Mouse (Mus musculus): Measurements from ENCODE around the gene Cd300a.

Gene Cd300a

DNA sequence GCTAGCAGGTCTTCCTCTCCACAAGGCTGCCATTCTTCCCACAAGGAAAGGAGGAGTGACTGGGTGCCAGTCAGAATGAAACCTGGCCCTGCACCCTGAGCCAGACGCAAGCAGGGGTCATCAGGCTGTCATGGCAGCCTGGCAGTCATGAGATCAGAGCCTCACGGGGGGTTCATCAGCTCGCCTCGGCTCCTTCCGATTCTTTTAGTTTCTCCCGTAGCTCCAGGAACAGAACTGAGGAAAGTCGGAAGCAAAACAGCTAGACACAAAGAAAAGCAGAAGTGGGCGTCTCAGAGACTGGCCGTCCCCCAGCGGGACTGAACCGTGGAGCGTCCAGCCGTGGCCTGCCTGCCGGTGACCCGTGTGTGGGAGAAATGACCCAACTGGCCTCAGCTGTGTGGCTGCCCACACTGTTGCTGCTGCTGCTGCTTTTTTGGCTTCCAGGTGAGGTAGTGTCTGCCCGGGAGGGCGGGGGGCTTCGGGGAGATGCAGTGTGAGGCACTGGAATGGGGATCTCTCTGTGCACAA lies at the start of gene Cd300a:
Cd300a (plus strand) TSS at position 51 of the 528 bp plus-strand sequence.
- DNase-seq, result no peak

DNA sequence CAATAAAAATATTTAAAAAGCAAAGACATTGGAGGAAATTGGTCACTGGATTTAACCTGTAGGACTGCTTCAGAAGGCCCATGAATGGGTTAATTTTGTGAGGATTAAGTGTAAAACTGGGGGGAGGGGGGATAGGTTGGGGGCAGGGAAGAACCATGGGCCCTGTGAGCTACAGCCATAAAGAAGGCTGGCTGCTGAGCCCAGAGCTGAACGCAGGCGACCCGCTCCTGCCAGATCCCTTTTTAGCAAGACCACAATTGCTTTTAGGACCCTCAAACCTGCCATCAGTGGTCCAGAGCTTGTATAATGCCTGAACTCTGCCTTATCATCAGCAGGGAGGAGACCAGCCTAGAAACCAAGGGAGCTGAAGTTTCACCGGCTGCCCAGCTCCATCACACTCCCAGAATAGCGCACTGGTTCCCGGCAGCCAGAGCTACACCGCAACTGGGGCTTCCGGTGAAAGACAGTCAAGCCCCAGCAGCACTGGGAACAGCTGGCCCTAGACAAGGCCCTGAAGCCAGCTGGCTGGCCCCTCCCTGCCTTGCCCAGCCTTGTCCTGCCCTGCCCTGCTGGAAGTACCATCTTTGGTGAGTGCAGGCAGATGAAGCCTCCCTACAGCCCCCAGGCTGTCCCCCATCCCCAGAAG lies 45.9 kb upstream of the Cd300a start:
- no peak for DNase-seq

DNA sequence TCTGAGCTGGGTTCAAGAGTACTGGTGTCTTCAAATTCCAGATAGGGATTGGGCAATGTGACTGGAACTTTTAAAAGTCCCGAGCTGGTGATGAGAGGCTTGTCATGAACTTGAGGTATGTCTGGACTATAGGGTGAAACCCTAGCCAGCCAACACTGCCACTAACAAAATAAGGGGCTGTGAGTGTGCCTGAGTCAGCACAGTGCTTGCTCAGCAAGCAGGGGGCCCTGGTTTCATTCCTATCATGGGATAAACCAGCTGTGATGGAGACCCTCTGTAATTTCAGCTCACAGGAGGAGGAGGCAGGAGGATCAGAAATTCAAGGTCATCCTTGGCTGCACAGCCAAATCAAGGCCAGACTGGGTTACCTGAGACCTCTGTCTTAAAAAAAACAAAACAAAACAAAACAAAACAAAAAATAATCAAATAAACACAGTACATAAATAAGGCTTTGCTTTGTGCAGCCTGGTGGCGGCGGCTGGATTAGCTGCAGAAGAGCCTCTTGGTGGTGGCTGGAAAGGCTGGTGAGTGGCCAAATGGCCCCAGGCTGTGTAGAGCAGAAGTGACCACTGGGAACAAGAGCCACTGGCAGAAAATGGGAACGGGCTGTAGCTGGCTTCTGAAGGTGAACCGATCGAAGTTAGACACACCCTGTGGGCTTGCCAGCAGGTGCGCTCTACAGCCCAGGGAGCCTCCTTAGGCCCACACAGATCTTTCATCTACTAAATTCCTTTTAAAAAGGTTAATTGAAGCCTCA lies 45.2 kb upstream of the Cd300a start:
- DNase-seq, result no peak

DNA sequence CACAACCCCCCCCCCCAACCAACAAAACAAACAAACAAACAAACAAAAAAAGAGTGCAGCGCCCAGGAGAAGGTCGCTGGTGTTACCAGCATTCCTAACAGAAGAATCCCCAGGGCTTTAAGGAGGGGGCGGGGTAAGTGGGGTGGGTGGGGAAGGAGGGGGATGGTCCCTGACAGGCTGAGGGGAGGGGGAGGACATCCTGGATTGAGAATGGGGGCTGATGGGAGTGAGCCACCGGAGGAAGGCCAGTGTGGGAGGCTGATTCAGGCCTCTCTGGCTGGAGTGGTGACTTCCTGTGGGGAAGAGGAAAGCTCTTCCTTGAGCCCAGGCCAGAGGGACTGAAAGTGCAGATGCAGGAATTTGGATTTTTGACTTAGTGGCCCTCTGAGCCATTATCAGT lies 43.5 kb upstream of the Cd300a start:
- DNase-seq, result no peak

DNA sequence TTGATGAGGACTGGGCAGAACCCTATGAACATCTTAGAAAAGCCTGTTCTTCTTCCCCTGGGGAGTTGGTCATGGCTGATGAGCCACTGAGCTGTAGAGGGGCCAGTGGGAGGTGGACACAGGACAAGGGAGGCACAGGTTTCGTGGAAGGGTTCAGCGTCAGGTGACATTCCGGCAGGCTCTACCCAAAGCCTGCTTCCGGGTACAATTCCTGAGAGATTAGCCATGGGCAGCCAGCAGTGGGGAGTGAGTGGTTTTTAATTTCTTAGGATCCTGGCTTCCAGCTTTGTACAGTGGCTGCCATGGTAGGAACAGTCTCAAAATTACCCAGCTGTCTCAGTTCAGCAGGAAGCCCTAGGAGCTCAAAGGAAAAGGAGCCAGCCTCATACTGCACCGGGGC lies 42.8 kb upstream of the Cd300a start:
- no peak for DNase-seq

DNA sequence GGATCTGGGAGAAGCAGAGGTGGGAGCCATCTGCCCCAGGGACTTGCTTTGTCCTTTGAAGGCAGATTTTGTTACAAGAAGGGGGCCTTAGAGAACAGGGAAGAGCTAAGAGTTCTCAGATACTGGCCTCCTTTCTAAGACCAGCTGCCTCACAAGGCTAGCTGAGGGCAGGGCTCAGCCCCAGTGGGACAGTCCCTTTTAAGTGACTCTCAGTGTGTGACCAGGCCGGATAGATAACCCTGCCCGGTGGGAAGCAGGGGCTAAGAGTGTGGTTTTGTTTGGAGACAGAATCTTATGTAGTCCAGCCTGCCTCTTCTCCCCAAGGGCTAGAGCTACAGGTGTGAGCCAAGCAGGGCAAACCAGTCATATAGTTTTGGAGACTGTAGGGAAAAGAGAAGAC lies 40.3 kb upstream of the Cd300a start:
- no peak for DNase-seq

DNA sequence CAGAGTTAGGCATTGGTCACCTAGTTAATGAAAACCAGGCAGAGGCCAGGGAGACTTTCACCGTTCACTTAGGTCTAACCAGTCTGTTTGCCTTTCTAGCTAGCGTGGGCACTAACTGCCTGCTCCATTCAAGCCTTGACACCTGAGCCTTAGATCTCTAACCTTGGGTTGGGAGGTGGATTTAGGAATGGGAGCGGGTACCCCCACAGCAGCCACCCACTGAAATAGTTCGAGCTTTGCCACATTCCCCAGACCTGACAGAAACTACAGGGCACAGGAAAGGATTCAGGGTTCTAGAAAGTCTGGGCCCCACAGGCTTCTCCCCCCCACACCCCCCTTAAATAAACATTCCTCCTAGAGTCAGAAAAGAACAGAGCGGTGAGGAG lies 39.8 kb upstream of the Cd300a start:
- DNase-seq, result no peak

DNA sequence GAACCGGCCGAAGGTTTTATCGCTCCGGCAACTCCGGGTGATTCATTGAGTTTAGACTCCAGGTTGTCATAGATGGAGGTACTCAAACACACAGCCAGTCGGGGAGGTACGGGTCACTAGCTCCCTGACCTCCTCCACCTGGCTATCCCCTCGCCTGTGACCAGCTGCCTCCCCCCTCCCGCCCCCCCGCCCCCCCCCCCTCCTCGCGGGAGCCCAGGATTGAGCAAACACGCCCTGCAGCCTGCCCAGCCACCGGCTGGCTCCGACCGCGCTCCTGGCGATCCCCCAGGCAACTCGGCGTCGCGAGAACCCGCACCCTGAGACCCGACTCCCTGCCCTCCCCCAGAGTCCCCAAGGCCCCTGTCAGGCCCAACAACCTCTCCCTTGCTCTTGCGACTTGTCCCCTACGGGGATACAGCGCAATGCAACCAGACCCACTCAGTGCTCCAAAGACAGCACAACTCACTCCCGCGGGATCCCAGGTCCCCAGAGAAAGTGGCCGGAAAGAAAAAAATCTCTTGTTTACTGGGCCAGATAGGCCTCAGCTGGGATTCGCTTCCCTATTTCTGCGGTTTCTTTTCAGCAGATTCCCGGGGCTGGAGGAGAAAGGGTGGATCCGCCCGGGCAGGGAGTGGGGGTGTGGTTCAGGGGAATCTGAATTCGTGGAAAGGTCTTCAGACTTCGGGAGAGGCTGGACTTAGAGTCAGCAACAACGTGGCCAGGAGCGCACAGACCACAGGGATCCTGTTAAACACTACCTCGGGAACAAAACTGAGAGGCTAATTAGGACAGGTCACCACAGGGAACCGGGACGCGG lies 39.2 kb upstream of the Cd300a start, which contains the start of gene Gprc5c:
Gprc5c (plus strand) TSS at position 701 of the 817 bp plus-strand sequence.
- DNase-seq, result no peak

DNA sequence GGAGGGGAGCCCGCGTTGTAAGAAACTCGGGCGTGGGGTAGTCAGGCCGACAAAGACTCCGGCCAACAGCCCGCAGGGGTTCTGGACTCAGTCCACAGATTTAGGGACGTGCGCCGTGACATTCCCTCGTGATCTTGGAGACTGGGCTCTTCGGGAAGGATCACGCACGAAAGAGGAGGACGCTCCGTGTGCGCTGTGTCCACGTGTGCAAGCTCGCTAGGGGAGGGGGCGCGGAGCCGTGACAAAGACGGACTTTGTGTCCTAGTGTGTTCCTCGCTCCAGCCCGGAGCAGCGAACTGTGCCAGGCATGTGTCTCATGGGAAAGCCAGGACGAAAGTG lies 38.6 kb upstream of the Cd300a start:
- DNase-seq, result no peak

DNA sequence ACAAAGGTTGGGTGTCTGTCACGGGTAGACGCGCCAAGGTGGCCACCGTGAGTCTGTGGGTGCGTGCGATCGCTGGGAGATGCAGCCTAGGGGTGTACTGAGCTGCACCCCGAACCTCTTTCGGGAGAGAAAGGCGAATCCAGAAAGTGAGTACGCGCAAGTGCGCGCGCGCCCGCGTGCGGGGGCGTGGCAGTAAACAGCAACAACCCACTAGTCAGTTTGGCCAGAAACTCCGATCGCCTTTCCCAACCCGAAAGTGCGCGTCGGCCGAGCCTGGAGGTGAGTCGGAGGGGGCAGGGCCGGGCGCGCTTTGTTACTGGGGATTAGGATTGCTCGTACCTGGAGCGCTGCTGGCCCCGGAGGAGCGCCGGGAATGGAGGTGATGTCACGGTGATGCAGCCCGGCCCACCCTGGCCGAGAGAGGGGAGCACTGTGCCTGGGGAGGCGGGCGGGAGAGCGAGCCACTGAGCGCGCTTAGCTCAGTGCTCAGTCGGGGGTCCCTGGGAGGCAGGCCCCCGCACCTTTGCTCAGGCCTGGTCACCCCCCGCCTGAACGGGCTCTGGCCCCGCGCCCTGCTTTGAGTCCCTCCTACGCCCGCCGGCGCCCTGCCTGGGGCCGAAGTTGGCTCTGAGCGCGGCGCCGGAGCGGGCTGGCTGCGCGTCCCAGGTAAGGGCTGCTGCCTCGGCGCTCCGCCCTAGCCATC lies 38.1 kb upstream of the Cd300a start:
- DNase-seq, result no peak

DNA sequence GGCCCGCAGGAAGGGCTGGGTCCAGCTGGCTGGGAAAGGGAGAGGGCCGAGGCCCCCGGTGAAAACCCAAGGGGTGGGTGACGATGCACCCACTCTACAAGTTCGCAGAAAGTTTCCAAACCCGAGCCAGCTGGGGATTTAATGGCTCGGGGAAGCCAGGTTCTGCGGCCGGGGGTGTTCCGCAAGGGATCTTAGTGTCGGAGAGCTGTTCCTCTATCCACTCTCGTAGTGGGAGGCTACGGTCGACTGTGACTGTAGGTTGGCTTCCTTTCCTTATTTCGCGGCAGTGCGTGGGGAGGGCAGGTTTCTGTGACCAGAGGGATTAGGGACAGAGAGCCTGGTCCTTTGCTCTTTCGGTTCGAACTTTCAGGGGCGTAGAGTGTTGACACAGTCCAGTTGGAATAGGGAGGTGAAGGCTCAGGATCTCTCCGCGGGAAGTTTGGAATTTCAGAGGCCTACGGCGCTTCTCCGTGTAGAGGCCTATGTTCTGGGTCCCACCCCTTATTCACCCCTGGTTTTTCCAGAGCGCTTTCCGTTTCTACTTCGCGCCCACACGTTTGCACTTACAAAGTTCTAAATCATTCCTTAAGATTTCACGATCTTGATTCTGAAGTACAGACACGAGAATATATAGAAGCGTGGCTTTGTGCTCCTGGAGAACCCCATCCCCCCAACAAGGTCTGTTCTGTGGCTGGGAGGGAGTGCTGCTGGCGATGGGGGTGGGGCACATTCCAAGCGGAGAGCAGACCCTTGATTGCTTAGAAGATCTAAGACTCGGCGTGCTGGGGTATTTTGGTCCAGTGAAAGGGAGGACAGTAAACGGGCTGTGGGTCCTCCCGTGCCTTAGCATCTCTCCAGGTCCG lies 37.3 kb upstream of the Cd300a start:
- DNase-seq, result no peak

DNA sequence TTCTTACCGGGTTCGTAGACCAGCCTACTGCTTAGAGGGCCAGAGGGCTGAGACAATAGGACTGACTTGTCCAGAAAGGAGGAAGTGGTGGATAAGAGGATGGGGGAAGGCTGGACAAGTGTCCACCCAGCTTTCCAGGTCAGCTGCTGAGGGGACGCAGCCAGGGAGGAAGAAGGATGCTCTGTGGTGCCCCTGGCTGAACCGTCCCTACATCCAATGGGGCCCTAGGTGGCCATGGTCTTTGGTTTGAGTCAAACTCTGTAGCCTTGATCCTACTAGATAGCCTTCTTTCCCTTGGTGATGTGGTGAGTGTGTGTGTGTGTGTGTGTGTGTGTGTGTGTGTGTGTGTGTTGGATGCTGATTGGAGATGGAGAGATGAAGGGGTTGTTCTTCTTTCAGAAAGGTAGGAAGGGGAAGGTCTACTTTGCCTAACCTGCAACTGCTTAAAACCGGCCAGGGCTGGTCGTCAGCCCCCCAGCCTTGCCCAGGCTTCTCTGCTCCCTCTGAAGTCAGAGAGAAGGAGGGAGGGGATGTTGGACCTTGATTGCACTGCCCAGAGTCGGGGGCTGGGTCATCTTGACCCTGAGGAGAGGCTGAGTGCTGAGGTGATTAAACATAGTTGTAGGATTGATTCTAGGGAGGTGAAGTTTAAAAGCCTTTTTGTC lies 36.5 kb upstream of the Cd300a start:
- no peak for DNase-seq

DNA sequence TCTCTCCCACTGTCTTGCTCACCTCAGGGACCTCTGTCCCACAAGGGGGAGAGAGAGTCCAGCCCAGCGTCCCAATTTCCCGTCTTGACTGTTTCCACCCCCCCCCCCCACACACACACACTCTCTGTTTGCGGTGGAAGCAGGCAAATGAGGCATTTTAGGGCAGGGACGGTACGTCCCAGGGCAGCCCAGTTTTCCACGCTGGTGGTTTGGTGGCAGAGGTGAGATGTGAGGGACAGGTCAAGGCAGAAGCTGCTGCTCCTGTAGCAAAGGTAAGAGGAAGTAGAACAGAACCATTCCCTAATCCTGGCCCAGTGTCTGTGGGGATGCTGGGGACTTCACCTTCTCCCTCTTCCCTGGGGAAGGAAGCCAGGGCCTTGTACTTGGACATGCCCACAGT lies 35.3 kb upstream of the Cd300a start:
- DNase-seq, result no peak

DNA sequence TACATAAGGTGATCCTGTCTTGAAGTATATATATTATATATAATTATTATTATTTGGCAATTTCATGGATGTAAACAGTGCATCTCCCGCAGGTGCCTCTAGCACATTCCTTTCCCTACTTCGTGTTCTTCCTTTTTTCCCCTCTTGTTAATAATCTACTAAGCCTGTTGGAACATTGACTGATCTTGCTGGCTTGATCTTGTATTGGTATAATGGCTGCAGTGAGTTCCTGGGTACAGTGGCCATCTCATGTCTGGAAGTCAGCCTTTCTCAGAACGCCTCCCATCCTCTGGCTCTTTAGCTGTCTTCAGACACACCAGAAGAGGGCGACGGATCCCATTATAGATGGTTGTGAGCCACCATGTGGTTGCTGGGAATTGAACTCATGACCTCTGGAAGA lies 33.7 kb upstream of the Cd300a start:
- DNase-seq, result no peak

DNA sequence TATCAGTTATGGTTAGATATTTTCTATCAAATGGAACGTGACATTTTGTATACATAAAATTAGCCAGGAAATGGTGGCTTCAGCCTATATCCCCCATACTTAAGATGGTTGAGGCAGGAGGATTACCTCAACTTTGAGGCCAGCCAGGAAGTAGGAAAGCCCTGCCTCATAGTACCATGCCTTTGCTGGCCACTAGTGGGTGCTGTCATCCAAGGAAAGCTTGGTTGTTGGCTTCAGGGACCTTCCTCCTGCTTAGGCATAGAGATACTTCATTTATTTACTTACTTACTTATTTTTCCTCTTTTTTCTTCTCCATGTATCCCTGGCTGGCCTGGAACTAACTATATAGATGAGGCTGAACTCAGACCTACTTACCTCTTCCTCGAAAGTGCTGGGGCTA lies 31.2 kb upstream of the Cd300a start:
- no peak for DNase-seq

DNA sequence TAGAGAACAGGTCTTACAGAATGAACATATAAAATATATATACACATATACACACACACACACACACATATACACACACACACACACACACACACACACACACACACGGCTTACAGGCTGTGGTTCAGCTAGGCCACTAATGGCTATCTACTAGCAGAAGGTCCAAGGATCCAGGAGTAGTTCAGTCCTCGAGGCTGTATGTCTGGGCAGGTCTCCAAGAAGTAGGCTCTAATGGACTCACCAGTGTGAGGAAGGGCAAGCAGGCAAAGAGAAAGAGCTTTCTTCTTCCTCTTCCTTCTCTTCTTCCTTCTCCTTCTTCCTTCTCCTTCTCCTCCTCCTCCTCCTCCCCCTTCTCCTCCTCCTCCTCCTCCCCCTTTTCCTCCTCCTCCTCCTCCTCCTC lies 28.8 kb upstream of the Cd300a start:
- no peak for DNase-seq

DNA sequence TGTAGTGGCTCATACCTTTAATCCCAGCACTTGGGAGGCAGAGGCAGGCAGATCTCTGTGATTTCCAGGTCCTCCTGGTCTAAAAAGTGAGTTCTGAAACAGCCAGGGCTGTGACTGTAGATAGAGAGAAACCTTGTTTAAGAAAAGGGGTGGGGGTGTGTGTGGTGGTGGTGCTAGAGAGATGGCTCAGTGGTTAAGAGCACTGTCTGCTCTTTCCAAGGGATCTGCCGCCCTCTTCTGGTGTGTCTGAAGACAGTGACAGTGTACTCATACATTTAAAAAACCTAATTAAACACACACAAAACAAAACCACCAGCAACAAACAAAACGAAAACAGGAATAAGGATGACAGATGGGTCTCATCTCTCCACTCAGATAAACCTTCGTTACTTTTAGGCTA lies 27.2 kb upstream of the Cd300a start:
- no peak for DNase-seq

DNA sequence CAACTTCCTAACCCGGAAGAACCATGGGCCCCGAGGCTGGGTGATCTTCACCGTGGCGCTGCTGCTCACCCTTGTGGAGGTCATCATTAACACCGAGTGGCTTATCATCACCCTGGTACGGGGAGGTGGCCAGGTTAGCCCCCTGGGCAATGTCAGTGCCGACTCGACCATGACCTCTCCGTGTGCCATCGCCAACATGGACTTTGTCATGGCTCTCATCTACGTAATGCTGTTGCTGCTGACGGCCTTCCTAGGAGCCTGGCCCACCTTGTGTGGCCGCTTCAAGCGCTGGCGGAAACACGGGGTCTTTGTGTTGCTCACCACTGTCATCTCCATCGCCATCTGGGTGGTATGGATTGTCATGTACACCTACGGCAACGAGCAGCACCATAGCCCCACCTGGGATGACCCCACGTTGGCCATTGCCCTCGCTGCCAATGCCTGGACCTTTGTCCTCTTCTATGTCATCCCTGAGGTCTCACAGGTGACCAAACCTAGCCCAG lies 25.9 kb upstream of the Cd300a start:
- DNase-seq, result no peak

DNA sequence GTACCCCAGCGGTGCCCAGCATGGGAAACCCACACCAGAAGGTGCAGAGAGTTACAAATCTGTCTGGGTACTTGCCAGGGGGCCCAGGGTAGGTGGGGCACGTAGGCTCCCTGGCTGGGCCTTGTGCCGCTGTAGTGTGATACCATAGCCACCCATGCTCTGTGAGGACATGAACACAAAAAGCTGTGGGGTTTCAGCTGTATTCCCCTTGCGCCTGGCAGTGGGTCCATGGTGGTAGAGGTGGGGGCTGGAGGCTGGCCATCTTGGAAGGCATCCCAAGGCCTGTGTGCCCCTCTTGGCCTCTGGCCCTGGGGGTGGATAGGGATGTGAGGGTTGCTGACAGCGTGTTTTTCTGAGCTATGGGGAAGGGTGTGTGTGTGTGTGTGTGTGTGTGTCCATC lies 23.8 kb upstream of the Cd300a start:
- DNase-seq, result no peak

DNA sequence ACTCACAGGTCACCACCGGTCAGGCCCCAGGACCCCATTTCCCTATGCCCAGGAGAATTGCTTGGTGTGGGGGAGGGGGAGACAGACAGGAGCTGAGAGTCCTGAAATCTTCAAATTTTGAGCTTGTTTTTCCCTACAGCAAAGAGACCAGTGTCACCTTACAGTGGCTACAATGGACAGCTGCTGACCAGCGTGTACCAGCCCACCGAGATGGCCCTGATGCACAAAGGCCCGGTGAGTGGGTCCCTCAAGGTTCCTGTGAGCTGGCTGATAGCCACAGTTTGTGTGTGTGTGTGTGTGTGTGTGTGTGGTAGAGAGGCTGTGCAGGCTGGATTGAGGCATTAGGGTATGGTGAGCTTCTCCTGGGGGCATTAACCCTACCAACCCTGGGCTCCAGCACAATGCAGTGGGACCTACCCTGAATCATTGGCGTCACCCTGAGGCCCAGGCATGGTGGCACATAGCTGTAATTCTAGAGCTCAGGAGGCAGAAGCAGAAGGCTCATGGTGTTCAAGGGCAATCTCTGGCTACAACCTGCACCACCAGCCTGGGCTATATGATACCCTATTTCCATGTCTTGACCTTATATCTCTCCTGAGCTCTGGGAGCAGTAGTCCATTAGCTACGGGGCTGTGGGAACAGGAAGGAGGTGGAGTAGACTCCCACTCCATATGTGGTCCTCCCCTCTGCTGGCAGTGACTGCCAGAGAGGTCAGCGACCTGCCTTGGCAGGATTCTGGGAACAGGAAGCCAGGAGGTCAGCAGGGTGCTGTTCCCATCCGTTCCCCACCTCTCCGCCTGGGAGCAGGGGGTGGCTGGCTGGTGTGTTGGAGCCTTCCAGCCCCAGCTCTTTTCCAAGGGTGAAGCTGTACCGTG lies 23.1 kb upstream of the Cd300a start:
- no peak for DNase-seq

Data from layer of hippocampus, adult 9-11 months (tissue).